Mouse (Mus musculus): ENCODE data around the gene Rab44. TPM values are rescaled to one million over a fixed set of nuclear protein-coding genes. Genes with fewer than 3 reads are reported as not detected.

Gene Rab44
- polyA plus RNA-seq, 1 experiment from 2014 or later, result 1.7 TPM

DNA sequence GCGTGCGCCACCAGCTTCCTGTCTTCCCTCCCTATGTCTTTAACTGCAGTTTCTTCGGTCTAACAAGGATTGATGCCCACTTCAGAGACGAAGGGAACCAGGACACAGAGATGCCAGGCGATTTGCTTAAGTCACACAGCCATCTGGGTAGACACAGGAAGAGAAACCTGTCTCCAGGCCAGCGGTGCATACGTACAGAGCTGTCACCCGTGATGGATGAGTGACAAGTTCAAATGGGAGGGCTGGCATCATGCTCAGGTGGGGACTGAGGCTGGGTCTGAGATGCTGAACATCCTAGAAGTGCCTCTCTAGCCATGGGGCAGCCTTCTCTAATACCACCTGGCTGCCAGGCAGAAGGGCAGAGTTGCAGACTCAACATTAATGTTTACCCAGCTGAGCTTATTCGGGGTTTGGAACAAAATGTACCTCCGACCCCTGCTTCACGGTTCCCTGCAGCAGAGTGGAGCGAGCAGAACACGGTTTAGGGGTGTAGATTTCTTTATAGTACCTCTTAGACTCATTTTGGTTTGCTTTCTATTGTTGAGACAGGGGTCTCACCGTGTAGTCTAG lies 56.6 kb downstream of the Rab44 start:
- ATAC-seq (ENCODE audit: low read depth) (no peak), DNase-seq (ENCODE audit: low spot score) (no peak)
- Histone ChIP-seq H3K4me2 (ENCODE audit: low read depth, low read length) (no peak overlapping the region), H3K9me3 (ENCODE audit: control insufficient read depth, low read length) (no peaks in the 10 kb centered on the region), H3K4me3 (ENCODE audit: low read depth, low read length) (no peak overlapping the region), H3K9ac (ENCODE audit: low read depth, low read length) (no peak overlapping the region), H3K27ac (replicated peaks; ENCODE audit: low read depth, low read length) (no peak overlapping the region), H3K4me1 (ENCODE audit: control insufficient read depth, insufficient read depth, low read length) (peaks cover 6% of the 10 kb centered on the region; the same call in 1 of the 2 replicates), H3K36me3 (ENCODE audit: control insufficient read depth, insufficient read depth, low read length) (no peaks in the 10 kb centered on the region), H3K27me3 (replicated peaks; ENCODE audit: control insufficient read depth, insufficient read depth, low read length) (no peaks in the 10 kb centered on the region)
- 68% methylated on average over 14 of the region's 14 CpGs for WGBS

DNA sequence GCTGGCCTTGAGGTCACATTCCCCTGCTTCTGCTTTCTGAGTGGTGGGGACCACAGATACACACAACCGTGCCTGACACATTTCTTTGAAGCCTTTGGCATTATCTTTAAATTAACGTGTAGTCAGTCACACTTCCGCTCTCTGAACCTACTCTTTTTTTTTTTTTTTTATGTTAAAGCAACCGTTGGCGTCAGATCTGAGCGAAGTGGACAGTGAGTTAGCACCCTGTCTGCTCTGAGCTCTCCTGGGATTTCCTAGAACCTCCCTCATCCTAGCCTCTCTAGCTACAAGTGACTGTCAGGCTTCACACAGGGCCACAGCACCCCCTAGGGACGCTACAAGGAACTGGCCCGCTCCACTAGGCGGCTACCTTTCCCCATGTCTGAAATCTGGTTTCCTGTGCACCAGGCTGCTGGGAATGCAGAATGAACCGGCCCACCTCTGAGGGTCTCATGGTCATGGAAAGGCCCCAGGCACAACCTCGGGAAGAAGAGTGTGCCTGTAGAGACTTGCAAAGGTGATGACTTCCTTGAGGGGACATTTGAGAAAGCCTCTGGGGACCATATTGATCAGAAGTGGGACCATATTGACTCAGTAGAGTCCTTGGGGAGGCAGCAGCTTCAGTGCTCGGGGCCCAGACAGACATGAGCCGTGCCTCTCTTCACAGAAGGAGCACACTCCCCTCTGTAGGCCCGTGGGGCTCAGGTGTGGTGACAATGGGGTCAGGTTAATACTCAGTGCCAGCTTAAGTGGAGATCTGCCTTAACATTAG lies 57.2 kb downstream of the Rab44 start:
- WGBS, result 25% methylated on average over 14 of the region's 14 CpGs
- peak; percentile 58; the same call in 1 of the 2 replicates for ATAC-seq (ENCODE audit: low read depth)

DNA sequence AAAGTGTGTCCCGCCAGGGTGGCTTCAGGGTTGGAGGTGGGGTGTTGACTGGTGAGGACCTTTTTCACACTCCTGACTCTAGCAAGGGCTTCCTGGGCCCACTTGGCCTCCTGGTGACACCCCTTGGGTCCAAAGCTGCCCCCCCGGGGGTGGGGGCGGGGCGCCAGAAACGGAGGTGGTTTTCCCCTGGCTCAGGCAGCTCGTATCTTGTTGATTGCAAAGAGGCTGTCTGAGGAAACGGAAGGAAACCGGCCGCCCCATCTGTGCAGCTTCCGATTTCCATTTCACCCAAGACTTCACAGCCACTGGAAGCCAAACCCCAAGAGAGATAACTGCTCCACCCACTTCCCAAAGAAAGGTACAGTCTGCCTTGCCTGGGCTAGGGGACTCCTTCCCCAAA lies 58.1 kb downstream of the Rab44 start:
- 65% methylated on average over 10 of the region's 10 CpGs for WGBS
- no peak overlapping the region for H3K4me3 ChIP-seq (ENCODE audit: low read depth, low read length)

More for the DNA sequence above, 57.2 kb downstream of the Rab44 start:
- no peaks in the 10 kb centered on the region for H3K27me3 ChIP-seq (replicated peaks; ENCODE audit: control insufficient read depth, insufficient read depth, low read length)
- no peak overlapping the region for H3K27ac ChIP-seq (replicated peaks; ENCODE audit: low read depth, low read length)
- no peaks in the 10 kb centered on the region for H3K36me3 ChIP-seq (ENCODE audit: control insufficient read depth, insufficient read depth, low read length)
- peaks cover 5% of the 10 kb centered on the region; the same call in 1 of the 2 replicates for H3K4me1 ChIP-seq (ENCODE audit: control insufficient read depth, insufficient read depth, low read length)
- H3K9me3 ChIP-seq (ENCODE audit: control insufficient read depth, low read length), result no peaks in the 10 kb centered on the region
- no peak overlapping the region for H3K4me2 ChIP-seq (ENCODE audit: low read depth, low read length)
- H3K9ac ChIP-seq (ENCODE audit: low read depth, low read length), result no peak overlapping the region
- peak; percentile 86 for DNase-seq (ENCODE audit: low spot score)
- H3K4me3 ChIP-seq (ENCODE audit: low read depth, low read length), result no peak overlapping the region

DNA sequence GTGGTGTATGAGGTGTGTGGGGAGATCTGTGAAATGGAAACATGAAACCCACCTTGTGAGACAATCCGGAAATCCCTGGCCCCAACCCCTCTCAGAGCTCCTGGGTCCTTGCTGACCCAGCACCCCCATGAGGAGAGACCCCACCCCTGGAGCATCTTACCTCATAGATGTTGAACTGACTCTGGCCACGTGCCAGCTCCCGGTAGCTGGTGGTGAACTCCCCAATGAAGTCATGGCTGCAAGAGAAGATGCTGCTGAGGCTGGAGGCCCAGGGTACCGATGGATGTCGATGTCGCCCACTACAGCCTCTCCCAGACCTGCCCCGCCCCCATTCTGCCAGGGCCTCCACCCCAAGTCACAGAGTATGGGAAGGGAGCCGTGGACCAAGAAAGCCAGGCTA lies 59.2 kb downstream of the Rab44 start:
- Histone ChIP-seq H3K9ac (ENCODE audit: low read depth, low read length) (no peak overlapping the region), H3K4me2 (ENCODE audit: low read depth, low read length) (no peak overlapping the region), H3K9me3 (ENCODE audit: control insufficient read depth, low read length) (no peaks in the 10 kb centered on the region), H3K36me3 (ENCODE audit: control insufficient read depth, insufficient read depth, low read length) (no peaks in the 10 kb centered on the region), H3K4me1 (ENCODE audit: control insufficient read depth, insufficient read depth, low read length) (peaks cover 9% of the 10 kb centered on the region; the same call in 1 of the 2 replicates), H3K4me3 (ENCODE audit: low read depth, low read length) (no peak overlapping the region), H3K27ac (replicated peaks; ENCODE audit: low read depth, low read length) (no peak overlapping the region), H3K27me3 (replicated peaks; ENCODE audit: control insufficient read depth, insufficient read depth, low read length) (no peaks in the 10 kb centered on the region)
- WGBS, result 73% methylated on average over 7 of the region's 8 CpGs
- ATAC-seq (ENCODE audit: low read depth) (no peak), DNase-seq (ENCODE audit: low spot score) (no peak)

More for the DNA sequence above, 58.1 kb downstream of the Rab44 start:
- Histone ChIP-seq H3K9me3 (ENCODE audit: control insufficient read depth, low read length) (no peaks in the 10 kb centered on the region), H3K4me2 (ENCODE audit: low read depth, low read length) (no peak overlapping the region), H3K36me3 (ENCODE audit: control insufficient read depth, insufficient read depth, low read length) (no peaks in the 10 kb centered on the region), H3K4me1 (ENCODE audit: control insufficient read depth, insufficient read depth, low read length) (peaks cover 9% of the 10 kb centered on the region; the same call in 1 of the 2 replicates), H3K27ac (replicated peaks; ENCODE audit: low read depth, low read length) (no peak overlapping the region), H3K27me3 (replicated peaks; ENCODE audit: control insufficient read depth, insufficient read depth, low read length) (no peaks in the 10 kb centered on the region), H3K9ac (ENCODE audit: low read depth, low read length) (no peak overlapping the region; the same call in 1 of the 2 replicates)
- no peak for DNase-seq (ENCODE audit: low spot score)
- no peak for ATAC-seq (ENCODE audit: low read depth)

DNA sequence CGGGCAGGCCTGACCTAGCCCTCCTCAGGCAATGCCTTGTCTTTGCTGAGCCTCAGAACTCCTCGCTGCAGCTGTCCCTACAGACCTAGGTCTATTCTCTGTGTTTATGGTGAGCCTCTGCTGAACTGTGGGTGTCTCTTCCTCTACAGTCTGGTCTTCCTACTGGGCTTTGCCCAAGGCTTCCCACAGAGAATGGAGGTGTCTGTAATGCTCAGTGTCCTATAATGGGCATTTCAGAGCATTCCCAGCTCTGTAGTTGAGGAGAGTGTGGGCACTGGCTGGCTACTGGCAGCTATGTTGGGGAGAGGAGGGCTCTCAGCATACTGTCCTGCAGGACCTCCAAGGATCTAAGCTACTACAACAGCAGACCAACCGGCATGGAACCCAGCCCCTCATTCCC lies 61.7 kb downstream of the Rab44 start:
- H3K4me3 ChIP-seq (ENCODE audit: low read depth, low read length), result no peak overlapping the region
- no peaks in the 10 kb centered on the region for H3K27me3 ChIP-seq (replicated peaks; ENCODE audit: control insufficient read depth, insufficient read depth, low read length)
- 62% methylated on average over 3 of the region's 3 CpGs for WGBS
- H3K4me1 ChIP-seq (ENCODE audit: control insufficient read depth, insufficient read depth, low read length), result peaks cover 9% of the 10 kb centered on the region; the same call in 1 of the 2 replicates
- H3K27ac ChIP-seq (replicated peaks; ENCODE audit: low read depth, low read length), result no peak overlapping the region
- 0 out of 2 replicates have a peak overlapping the region, but pooled peaks have one; percentile 14 for H3K9ac ChIP-seq (ENCODE audit: low read depth, low read length)
- ATAC-seq (ENCODE audit: low read depth), result no peak
- DNase-seq (ENCODE audit: low spot score), result no peak
- no peak overlapping the region for H3K4me2 ChIP-seq (ENCODE audit: low read depth, low read length)
- no peaks in the 10 kb centered on the region for H3K36me3 ChIP-seq (ENCODE audit: control insufficient read depth, insufficient read depth, low read length)
- no peaks in the 10 kb centered on the region for H3K9me3 ChIP-seq (ENCODE audit: control insufficient read depth, low read length)

DNA sequence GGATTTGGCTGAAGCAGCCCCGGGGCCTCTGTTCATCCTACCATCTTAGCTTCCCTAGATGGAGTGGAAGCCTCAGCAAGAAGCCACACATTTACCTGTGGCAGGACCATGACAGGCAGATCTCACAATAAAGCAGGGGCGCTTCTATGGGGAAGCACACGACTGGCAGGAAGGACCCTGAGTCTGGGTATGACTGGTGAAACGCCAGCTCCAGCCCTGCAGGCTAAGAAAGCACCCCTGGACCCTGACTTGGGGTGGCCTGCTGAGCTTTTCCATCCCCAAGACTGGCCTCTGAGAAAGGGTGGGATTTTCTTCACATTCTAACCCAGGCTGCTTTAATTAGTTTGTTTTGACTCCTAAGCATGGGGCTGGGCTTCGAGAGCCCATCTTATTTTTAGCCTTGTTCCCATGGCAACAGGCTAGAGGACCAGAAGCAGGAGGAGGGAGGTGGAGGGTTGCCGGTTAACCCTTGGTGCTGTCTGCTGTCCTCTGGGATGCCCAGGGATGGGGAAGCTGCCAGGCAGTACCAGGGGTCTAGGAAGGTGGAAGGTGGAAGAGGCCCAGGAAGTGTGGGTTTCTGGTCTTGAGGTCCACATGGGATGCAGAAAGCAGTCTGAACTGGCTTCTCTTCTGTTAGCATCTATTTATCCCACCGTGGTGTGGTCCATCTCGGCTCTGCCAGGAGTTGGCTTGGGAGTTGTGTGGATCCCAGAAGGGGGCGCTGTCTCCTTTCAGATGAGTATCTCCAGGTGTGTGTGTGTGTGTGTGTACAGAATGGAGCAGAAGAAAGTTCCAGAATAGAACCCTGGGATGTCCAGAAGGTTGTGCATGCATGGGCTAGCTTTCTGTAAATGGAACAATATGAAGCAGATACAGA lies 62.7 kb downstream of the Rab44 start:
- peak; percentile 70 for ATAC-seq (ENCODE audit: low read depth)
- no peak overlapping the region for H3K4me2 ChIP-seq (ENCODE audit: low read depth, low read length)
- WGBS, result 14% methylated on average over 9 of the region's 9 CpGs

DNA sequence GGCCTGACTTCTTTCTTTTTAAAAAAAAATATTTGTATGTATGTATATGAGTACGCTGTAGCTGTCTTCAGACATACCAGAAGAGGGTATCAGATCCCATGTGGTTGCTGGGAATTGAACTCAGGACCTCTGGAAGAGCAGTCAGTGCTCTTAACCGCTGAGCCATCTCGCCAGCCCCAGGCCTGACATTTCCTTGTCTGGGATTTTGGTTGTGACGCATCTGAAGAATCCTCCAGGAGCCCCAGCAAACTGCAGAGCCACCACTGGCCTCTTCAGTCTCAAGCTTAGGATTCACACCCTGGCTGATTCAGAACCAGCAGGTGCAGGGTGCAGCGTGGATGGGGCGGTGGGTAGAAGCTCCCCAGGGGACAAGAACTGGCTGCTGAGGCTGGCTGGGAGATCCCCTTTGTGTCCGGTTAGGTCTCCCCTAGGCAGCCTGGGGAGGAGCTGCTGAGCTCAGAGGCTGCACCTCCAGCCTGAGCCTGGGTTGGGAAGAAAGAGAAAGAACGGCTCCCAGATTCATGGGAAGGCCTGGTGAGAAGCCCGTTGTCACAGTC lies 64.6 kb downstream of the Rab44 start:
- 66% methylated on average over 9 of the region's 9 CpGs for WGBS
- Histone ChIP-seq H3K9ac (ENCODE audit: low read depth, low read length) (no peak overlapping the region; the same call in 1 of the 2 replicates), H3K4me3 (ENCODE audit: low read depth, low read length) (no peak overlapping the region), H3K4me2 (ENCODE audit: low read depth, low read length) (no peak overlapping the region), H3K9me3 (ENCODE audit: control insufficient read depth, low read length) (no peaks in the 10 kb centered on the region), H3K27me3 (replicated peaks; ENCODE audit: control insufficient read depth, insufficient read depth, low read length) (no peaks in the 10 kb centered on the region), H3K4me1 (ENCODE audit: control insufficient read depth, insufficient read depth, low read length) (peaks cover 9% of the 10 kb centered on the region; the same call in 1 of the 2 replicates), H3K36me3 (ENCODE audit: control insufficient read depth, insufficient read depth, low read length) (no peaks in the 10 kb centered on the region), H3K27ac (replicated peaks; ENCODE audit: low read depth, low read length) (no peak overlapping the region)
- ATAC-seq (ENCODE audit: low read depth), result no peak
- no peak for DNase-seq (ENCODE audit: low spot score)

More for the DNA sequence above, 62.7 kb downstream of the Rab44 start:
- H3K27me3 ChIP-seq (replicated peaks; ENCODE audit: control insufficient read depth, insufficient read depth, low read length), result no peaks in the 10 kb centered on the region
- H3K4me1 ChIP-seq (ENCODE audit: control insufficient read depth, insufficient read depth, low read length), result peaks cover 9% of the 10 kb centered on the region; the same call in 1 of the 2 replicates
- H3K9ac ChIP-seq (ENCODE audit: low read depth, low read length), result no peak overlapping the region
- H3K4me3 ChIP-seq (ENCODE audit: low read depth, low read length), result no peak overlapping the region
- peak overlapping the region; percentile 39 for H3K27ac ChIP-seq (replicated peaks; ENCODE audit: low read depth, low read length)
- DNase-seq (ENCODE audit: low spot score), result peak; percentile 77
- no peaks in the 10 kb centered on the region for H3K9me3 ChIP-seq (ENCODE audit: control insufficient read depth, low read length)
- H3K36me3 ChIP-seq (ENCODE audit: control insufficient read depth, insufficient read depth, low read length), result no peaks in the 10 kb centered on the region

DNA sequence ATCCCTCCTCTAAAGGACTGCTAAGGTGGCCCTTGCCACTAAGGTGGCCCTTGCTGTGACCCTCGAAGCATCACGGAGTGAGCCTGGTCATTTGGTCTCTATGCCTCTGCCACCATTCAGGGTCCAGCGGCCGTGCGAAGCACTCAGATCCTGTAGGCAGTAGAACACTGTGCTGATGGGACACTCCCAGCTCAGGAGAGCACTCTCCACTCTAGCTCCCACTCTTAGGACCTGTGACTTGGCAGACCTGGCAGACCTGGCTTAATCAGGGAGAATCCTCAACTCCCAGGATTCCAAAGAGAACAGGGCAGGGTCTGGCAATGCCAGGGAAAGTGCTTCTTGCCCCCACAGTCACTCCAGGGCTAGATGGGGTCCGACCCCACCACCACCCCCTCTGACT lies 66.0 kb downstream of the Rab44 start:
- H3K36me3 ChIP-seq (ENCODE audit: control insufficient read depth, insufficient read depth, low read length), result no peaks in the 10 kb centered on the region
- DNase-seq (ENCODE audit: low spot score) (no peak), ATAC-seq (ENCODE audit: low read depth) (no peak)
- no peak overlapping the region for H3K4me3 ChIP-seq (ENCODE audit: low read depth, low read length)
- H3K9ac ChIP-seq (ENCODE audit: low read depth, low read length), result no peak overlapping the region
- H3K27ac ChIP-seq (replicated peaks; ENCODE audit: low read depth, low read length), result no peak overlapping the region
- H3K9me3 ChIP-seq (ENCODE audit: control insufficient read depth, low read length), result no peaks in the 10 kb centered on the region
- peaks cover 9% of the 10 kb centered on the region; the same call in 1 of the 2 replicates for H3K4me1 ChIP-seq (ENCODE audit: control insufficient read depth, insufficient read depth, low read length)
- no peak overlapping the region for H3K4me2 ChIP-seq (ENCODE audit: low read depth, low read length)
- no peaks in the 10 kb centered on the region for H3K27me3 ChIP-seq (replicated peaks; ENCODE audit: control insufficient read depth, insufficient read depth, low read length)
- WGBS, result 91% methylated on average over 6 of the region's 6 CpGs
